Mouse (Mus musculus) splenic B cell, adult 2 months (primary cell): ENCODE measurements around the gene Gdf1.
A peak's percentile ranks its signal among the peaks of the same experiment; 100 is the strongest.

ENCODE experiments used
- DNase-seq: peaks from one replicate; pipeline ENCODE4 v3.0.0-alpha.2; 2011; ENCODE audit warnings: low read depth, low spot score
- H3K27me3 ChIP-seq: 2 replicates; pipeline ENCODE4 v1.6.1; 2012; ENCODE audit warnings: mild to moderate bottlenecking, low read length, moderate library complexity, mixed read lengths; ENCODE audit not compliant: control insufficient read depth, poor library complexity, insufficient read depth, severe bottlenecking
- H3K36me3 ChIP-seq: 2 replicates; pipeline ENCODE4 v1.6.1; 2012; ENCODE audit warnings: mild to moderate bottlenecking, low read length, moderate library complexity, mixed read lengths; ENCODE audit not compliant: control insufficient read depth, poor library complexity, insufficient read depth, severe bottlenecking

Gene Gdf1

DNA sequence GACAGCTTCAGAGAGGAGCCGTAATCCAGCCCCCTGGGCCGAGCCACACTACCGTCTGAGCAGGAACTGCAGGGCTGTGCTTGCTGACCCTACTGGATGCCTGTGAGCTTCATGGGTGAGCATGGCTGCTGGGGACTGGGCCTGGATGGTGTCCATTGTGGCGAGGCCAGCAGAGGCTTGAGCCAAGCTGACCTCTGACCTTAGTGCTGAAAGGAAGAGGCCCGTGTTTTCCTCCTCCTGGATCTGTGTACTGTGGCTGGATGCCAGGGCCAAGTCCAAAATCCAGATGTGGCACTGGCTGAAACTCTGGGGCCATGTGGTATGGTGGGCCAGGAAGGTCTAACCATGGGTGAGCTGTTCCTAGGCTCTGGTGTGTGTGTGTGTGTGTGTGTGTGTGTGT, 34.4 kb downstream of the Gdf1 start:
- DNase-seq: no peak
- H3K36me3 ChIP-seq: no peaks in the 10 kb centered on the region
- no peaks in the 10 kb centered on the region for H3K27me3 ChIP-seq

DNA sequence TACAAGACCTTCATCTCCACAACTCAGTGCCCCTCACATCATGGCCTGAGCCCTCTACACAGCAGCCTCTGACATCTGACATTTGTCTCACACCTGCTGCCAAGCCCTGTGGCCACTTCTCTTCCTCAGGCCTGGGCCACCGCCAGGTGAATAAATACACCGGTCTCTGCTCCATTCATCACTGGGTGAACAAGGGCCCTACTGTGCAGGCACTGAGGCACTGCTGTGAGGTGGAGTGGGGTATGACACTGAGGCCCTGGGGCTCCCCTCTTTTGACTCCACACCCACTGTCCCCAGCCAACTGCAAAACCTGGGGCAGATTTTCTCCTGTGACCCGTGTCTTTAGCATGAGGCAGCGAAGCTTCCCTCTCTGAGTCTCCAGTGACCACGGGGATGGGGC, 37.0 kb downstream of the Gdf1 start:
- Histone ChIP-seq H3K27me3 (peaks cover 2% of the 10 kb centered on the region; the same call in 1 of the 2 replicates), H3K36me3 (no peaks in the 10 kb centered on the region)
- DNase-seq: no peak

DNA sequence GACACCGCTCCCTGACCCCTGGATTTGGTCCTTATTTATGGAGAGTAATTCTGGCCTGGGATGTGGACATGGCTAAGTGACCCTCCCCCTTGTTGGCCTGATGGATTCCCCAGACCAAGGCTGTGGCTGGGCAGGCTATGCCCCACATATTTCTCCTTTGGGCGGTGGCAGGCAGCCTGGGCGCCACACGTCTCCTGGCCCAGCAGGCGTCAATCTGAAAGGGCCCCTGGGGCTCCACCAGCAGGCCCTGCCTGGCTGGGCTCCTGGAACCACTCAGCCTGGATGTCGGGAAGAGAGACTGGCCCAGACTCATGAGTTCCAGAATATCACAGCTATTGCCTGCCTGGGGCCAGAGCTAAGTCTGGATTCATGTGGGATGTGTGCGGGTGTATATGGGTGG, 40.9 kb downstream of the Gdf1 start:
- Histone ChIP-seq H3K36me3 (no peaks in the 10 kb centered on the region), H3K27me3 (peaks cover 2% of the 10 kb centered on the region; the same call in 1 of the 2 replicates)
- no peak for DNase-seq

DNA sequence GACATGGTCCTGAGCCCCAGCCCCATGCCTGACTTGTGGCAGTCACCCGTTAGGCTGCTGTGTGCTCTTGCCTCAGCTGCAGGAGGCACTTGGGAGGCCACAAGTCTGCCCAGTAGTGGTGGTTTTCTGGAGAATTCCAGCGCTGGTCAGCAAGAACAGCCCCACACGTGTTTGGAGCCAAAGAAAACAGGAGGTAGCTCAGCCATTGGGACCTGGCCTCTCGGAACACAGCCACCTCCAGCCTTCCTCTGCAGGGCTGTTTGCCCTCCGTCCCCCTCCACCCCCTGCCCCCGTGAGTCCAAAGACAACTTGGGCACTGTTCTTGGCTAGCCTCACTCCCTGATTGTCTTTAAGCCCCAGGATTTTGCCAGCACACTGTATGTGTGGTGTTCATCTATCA, 42.3 kb downstream of the Gdf1 start:
- H3K36me3 ChIP-seq: no peaks in the 10 kb centered on the region
- DNase-seq: no peak
- H3K27me3 ChIP-seq: peaks cover 2% of the 10 kb centered on the region; the same call in 1 of the 2 replicates

DNA sequence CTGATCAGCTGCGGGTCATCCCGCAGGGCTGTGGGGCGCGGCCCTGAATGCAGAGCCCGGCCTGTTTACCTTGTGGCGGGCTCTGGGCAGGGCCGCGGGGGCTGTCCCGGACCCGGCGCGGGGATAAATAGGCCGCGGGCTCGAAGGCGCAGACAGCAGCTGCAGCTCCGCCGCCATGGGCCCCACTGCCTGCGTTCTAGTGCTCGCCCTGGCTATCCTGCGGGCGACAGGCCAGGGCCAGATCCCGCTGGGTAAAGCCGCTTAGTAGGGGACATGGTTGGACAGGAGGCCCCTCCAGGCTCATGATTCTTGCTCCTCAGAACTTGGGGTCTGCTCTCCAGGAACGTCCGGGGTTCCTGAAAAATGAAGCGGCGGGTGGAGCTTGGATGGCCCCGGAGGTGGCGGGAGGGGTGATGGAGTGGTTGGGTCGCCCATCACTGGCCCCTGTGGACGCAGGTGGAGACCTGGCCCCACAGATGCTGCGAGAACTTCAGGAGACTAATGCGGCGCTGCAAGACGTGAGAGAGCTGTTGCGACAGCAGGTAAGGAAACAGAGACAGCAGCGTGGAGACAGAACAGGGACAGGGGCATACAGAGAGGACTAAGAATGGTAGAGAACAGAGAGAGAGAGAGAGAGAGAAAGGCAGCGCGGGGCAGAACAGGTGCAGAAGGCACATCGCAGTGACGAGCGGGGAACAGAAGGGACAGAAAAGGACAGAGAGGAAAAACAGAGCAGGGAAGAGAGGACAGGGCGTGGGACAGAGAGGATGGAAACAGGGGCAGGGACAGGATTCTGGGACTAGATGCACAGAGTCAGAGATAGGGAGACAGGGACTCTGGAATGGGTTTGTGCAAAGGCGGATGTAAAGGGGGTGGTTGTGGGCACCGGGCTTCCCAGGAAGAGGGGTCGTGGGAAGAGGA, 44.0 kb downstream of the Gdf1 start, which contains the start of gene Comp:
Gene Comp, plus strand, starts transcription at position 162 of the 921 bp plus-strand sequence.
- Histone ChIP-seq H3K36me3 (no peaks in the 10 kb centered on the region), H3K27me3 (peaks cover 2% of the 10 kb centered on the region; the same call in 1 of the 2 replicates)
- DNase-seq: no peak

DNA sequence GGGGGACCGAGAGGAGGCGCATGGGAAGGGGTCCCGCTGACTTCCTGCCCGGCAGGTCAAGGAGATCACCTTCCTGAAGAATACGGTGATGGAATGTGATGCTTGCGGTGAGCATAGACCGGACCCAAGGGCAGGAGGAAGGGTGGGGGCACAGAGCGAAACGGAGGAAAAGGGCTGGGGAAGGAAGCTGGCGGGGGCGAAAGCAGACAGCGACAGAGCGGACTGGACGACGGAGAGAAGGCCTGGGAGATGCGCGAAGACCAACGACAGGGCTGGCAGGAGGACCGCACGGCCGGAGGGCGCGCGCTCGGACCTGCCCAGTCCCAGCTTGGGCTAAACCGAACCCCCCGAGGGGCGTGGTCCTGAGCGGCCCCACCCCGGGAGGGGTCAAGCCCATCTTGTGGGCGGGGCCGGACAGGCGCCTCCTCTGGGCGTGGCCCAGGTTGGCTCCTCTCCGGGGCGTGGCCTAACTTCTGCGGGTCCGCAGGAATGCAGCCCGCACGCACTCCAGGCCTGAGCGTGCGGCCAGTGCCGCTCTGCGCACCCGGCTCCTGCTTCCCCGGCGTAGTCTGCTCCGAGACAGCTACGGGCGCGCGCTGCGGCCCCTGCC, 44.8 kb downstream of the Gdf1 start:
- Histone ChIP-seq H3K36me3 (no peaks in the 10 kb centered on the region), H3K27me3 (peaks cover 2% of the 10 kb centered on the region; the same call in 1 of the 2 replicates)
- DNase-seq: peak; percentile 73

DNA sequence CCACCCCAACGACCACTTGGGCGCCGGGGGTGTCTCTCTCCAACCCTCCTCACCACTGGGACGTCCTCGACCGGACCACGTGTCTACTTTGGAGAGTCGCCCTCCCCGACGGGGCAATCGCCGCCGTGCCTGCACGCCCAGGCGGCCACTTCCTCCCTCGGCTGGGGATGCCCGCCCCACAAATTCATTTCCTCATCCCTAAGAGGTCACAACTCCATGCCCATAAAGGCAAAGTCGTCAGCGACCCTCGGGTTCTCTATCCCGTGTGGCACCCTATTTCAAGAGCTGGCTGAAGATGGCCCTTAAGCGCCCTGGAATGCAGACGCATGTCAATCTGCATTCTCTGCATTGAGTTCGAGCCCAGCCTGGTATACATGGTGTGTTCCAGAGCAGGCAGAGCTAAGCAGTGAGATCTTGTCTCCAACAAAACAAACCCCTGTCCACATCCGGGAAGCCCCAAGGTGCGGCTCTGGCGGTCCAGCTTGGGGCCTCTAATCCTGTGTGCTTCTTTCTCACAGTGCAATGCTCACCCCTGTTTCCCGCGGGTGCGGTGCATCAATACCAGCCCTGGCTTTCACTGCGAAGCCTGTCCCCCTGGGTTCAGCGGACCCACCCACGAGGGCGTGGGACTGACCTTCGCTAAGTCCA, 45.7 kb downstream of the Gdf1 start:
- peak; percentile 38 for DNase-seq
- no peaks in the 10 kb centered on the region for H3K36me3 ChIP-seq
- peaks cover 2% of the 10 kb centered on the region; the same call in 1 of the 2 replicates for H3K27me3 ChIP-seq

DNA sequence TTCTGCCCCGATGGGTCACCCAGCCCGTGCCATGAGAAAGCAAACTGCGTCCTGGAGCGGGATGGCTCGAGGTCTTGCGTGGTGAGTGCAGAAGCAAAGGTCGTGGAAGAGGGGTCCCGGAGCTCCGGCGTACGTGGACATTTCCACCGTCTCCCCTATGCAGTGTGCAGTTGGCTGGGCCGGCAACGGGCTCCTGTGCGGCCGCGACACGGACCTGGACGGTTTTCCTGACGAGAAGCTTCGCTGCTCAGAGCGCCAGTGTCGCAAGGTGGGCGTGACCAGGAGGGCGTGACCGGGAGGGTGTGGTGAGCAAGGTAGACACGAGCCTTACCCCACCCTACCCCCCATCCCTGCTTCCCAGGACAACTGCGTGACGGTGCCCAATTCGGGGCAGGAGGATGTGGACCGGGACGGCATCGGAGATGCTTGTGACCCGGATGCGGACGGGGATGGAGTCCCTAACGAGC, 46.7 kb downstream of the Gdf1 start:
- Histone ChIP-seq H3K27me3 (peaks cover 2% of the 10 kb centered on the region; the same call in 1 of the 2 replicates), H3K36me3 (no peaks in the 10 kb centered on the region)
- DNase-seq: no peak

DNA sequence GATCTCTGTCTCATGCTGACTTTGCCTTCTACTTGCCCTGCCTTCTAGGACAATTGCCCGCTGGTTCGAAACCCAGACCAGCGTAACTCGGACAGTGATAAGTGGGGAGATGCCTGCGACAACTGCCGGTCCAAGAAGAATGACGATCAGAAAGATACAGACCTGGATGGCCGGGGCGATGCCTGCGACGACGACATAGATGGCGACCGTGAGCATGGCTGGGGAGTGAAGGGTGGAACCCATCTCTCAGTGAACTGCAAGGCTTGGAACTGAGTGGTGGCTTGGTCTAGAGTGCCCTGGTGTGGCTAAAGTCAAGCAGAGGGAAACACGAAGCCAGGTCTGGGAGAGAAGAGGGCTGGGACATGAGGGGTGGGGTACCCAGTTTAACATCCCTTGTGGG, 47.4 kb downstream of the Gdf1 start:
- no peaks in the 10 kb centered on the region for H3K27me3 ChIP-seq
- no peaks in the 10 kb centered on the region for H3K36me3 ChIP-seq
- DNase-seq: peak; percentile 26

DNA sequence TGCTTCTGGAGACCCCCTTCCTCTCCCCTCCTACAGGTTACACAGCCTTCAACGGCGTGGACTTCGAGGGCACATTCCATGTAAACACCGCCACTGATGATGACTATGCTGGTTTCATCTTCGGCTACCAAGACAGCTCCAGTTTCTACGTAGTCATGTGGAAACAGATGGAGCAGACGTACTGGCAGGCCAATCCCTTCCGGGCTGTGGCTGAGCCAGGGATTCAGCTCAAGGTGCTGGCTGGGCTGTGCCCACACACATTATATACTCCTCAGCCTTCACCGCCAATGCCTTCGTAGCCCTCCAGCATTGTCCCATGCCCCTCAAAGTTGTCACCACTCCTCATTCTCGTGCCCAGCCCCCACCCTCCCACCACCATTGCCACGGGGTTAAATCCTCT, 50.5 kb downstream of the Gdf1 start:
- Histone ChIP-seq H3K36me3 (no peaks in the 10 kb centered on the region), H3K27me3 (no peaks in the 10 kb centered on the region)
- DNase-seq: no peak
